Mouse (Mus musculus) cerebellum, postnatal 25 days (tissue): ENCODE data around the gene Snx20.

Source experiments
- DNase-seq, 2 experiments: peaks; one replicate each; pipeline ENCODE4 v3.0.0; 2021; ENCODE audit warnings: mixed read lengths in 2 of 2

The Snx20 gene

GRCm38 (mm10) chr8:88642734-88643564, 7.0 kb upstream of the Snx20 start:
- DNase-seq: no peak

GRCm38 (mm10) chr8:88638908-88639307, 3.0 kb upstream of the Snx20 start:
- DNase-seq: no peak

- no peak for DNase-seq
Measured at GRCm38 (mm10) chr8:88637092-88638000, 1.4 kb upstream of the Snx20 start.

GRCm38 (mm10) chr8:88633343-88633765, 2.6 kb downstream of the Snx20 start:
- DNase-seq: no peak

GRCm38 (mm10) chr8:88631081-88631480, 4.8 kb downstream of the Snx20 start:
- peak in 1 of 2 experiments; percentile 41 for DNase-seq

GRCm38 (mm10) chr8:88630225-88630624, 5.7 kb downstream of the Snx20 start:
- DNase-seq: no peak

- peak; percentile 16 to 62 for DNase-seq
Measured at GRCm38 (mm10) chr8:88628001-88628774, 7.7 kb downstream of the Snx20 start.

- peak; percentile 75 to 86 for DNase-seq
Measured at GRCm38 (mm10) chr8:88627265-88627991, 8.5 kb downstream of the Snx20 start.

- no peak for DNase-seq
Measured at GRCm38 (mm10) chr8:88626940-88627264, 9.0 kb downstream of the Snx20 start.

GRCm38 (mm10) chr8:88626433-88626832, 9.5 kb downstream of the Snx20 start:
- no peak for DNase-seq

GRCm38 (mm10) chr8:88624276-88624675, 11.7 kb downstream of the Snx20 start:
- no peak for DNase-seq

- peak; percentile 67 to 76 for DNase-seq
Measured at GRCm38 (mm10) chr8:88623351-88623750, 12.6 kb downstream of the Snx20 start.

GRCm38 (mm10) chr8:88621408-88621807, 14.5 kb downstream of the Snx20 start:
- peak; percentile 85 to 87 for DNase-seq

GRCm38 (mm10) chr8:88620931-88621330, 15.0 kb downstream of the Snx20 start:
- DNase-seq: no peak

GRCm38 (mm10) chr8:88619513-88619912, 16.4 kb downstream of the Snx20 start:
- DNase-seq: peak in 1 of 2 experiments; percentile 44

- no peak for DNase-seq
Measured at GRCm38 (mm10) chr8:88618612-88619011, 17.3 kb downstream of the Snx20 start.

GRCm38 (mm10) chr8:88614981-88615380, 20.9 kb downstream of the Snx20 start:
- no peak for DNase-seq

- DNase-seq: no peak
Measured at GRCm38 (mm10) chr8:88610271-88610670, 25.7 kb downstream of the Snx20 start.

GRCm38 (mm10) chr8:88609036-88609435, 26.9 kb downstream of the Snx20 start:
- no peak for DNase-seq

GRCm38 (mm10) chr8:88605361-88606040, 30.4 kb downstream of the Snx20 start:
- DNase-seq: no peak
